Mouse (Mus musculus): ENCODE data around the gene Gm5168.
"Not testable (repeated sequence)": the region's sequence is repeated elsewhere in the genome, so short reads cannot be mapped to it uniquely, and the experiment has no call there.

Gene Gm5168

DNA sequence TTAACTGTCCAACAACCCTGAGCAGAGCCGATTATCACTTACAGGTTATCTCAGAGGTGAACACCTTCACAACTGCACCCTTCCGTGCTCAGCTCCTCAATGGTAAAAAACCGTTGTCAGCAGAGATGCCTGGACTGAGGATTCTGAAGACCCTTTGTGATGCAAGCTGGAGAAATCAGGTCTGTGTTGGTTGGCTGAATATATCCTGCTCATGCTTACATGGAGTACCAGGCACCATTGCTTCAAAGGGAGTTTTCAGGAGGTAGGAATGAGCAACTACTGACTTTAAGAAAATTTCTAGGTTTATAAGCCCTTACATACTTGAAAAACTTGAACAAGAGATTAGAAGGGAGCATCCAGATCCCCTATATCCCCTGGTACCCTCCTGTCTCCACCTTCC is at the start of gene Gm5168:
TSS of gene Gm5168 (minus strand) at position 101 of the 400 bp plus-strand sequence.
- not testable (repeated sequence) for DNase-seq (ENCODE audit: low spot score in 2 of 2)
